Mouse (Mus musculus) spleen, postnatal 4 days (tissue): ENCODE measurements around the gene Treh.

Source experiments
- DNase-seq, 2 experiments: peaks; one replicate each; pipeline ENCODE4 v3.0.0; 2022; ENCODE audit warnings: low spot score in 2 of 2

Treh gene

DNA sequence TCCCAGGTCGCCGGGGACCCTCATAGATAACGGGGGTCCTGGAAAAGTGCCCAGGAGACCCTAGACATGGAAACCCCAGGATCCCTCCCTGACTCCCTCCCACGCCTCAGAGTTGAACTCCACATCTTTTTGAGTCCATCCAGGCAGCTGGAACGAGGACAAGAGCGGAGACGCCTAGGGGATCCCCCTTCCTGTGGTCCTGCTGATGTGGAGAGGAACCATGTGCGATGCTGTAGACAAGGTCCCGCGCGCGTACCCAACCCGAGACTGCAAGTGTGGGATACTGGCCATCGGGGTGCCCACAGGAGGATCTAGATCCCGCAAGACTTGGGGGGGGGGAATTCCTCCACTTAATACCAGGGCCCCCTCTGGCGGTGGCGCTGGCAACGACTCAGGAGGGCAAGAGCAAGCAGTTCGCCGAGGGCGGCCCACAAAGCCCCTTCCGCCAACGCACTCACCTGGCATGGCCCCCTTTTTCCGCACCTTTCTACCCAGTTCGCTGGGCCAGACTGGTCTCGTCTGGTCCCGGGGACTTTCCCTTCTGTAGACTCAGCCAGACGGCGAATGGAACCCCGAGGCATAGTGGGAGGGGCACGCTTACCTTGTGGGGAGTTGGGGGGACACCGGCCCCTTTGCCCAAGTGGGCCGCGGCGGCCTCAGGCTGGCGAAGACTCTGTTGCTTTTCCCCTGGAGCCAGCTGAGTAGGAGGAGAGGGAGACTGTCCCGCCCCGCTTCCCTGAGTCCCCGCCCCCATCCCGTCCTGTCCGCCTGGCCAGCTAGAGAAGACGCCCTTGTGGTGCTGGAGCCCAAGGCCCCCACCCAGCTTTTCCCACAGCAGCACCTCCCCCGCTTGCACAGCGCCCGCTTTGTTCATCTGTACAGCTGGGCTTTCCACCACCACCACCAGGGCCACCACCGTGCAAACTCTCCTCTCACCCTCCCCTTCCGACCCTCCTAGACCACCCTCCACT, 61.8 kb downstream of the Treh start, which contains the start of gene Phldb1:
Gene Phldb1 (minus strand): TSS at position 675 of the 971 bp plus-strand sequence.
- peak; percentile 40 to 77 for DNase-seq

- DNase-seq: no peak
Measured at GRCm38 (mm10) chr9:44735886-44736285, 62.9 kb downstream of the Treh start.
